Mouse (Mus musculus) erythroblast, embryonic 14.5 days (primary cell): ENCODE results near the gene Rexo4.

Experiments
- GATA1 ChIP-seq: IDR thresholded peaks from 2 replicates; pipeline ENCODE4 v1.6.1; 2012; ENCODE audit warnings: low read length, inconsistent platforms, mixed read lengths
- TAL1 ChIP-seq: IDR thresholded peaks from 3 replicates; pipeline ENCODE4 v1.6.1; 2012; ENCODE audit warnings: low read length, inconsistent platforms, mixed read lengths

DNA sequence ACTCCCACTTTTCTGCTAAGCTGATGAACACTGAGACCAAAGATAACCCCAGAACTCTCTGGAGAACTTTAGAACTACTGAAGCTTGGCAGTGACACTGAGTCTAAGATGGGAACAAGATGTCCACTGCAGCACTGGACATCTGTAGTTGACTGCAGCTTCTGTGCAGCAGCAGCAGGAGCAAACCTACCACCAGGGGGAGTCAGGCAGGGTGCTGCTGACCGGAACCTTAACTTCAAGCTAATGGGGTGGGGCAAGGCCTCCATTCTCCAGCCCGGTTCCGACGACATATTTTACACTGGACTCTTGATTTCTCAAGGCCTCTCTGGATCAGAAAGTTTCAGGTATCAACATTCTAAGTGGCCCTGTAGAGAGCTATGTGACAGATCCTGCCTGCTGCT is 57.1 kb downstream of the Rexo4 start:
- TF ChIP-seq GATA1 (no peak), TAL1 (no peak)
